Mouse (Mus musculus) monocyte, adult 2 months (primary cell): ENCODE measurements around the gene Cfap77.

Experiments used
- DNase-seq, 2 experiments: peaks; one replicate each; pipeline ENCODE4 v3.0.0; 2022; ENCODE audit warnings: low spot score in 2 of 2, low read depth in 1 of 2

The Cfap77 gene

GRCm38 (mm10) chr2:28945388-28945787 lies 109.5 kb downstream of the Cfap77 start:
- no peak for DNase-seq

- DNase-seq = no peak
Observed at GRCm38 (mm10) chr2:28943666-28944516, 111.0 kb downstream of the Cfap77 start.

- DNase-seq = no peak
Observed at GRCm38 (mm10) chr2:28938997-28939396, 115.9 kb downstream of the Cfap77 start.

GRCm38 (mm10) chr2:28930571-28930970 lies 124.3 kb downstream of the Cfap77 start:
- no peak for DNase-seq

- DNase-seq = no peak
Observed at GRCm38 (mm10) chr2:28923912-28924311, 131.0 kb downstream of the Cfap77 start.

GRCm38 (mm10) chr2:28919001-28919400 lies 135.9 kb downstream of the Cfap77 start:
- no peak for DNase-seq

- no peak for DNase-seq
Observed at GRCm38 (mm10) chr2:28917518-28918361, 137.1 kb downstream of the Cfap77 start.

GRCm38 (mm10) chr2:28917156-28917517 lies 137.7 kb downstream of the Cfap77 start:
- DNase-seq = no peak

- DNase-seq = no peak
Observed at GRCm38 (mm10) chr2:28916513-28916865, 138.4 kb downstream of the Cfap77 start, which contains the start of gene Barhl1. Gene Barhl1, minus strand, starts transcription at chr2:28916668.

GRCm38 (mm10) chr2:28915768-28916512 lies 138.9 kb downstream of the Cfap77 start:
- no peak for DNase-seq

GRCm38 (mm10) chr2:28915104-28915738 lies 139.6 kb downstream of the Cfap77 start:
- no peak for DNase-seq

GRCm38 (mm10) chr2:28914121-28914520 lies 140.7 kb downstream of the Cfap77 start:
- no peak for DNase-seq

GRCm38 (mm10) chr2:28912961-28913360 lies 141.9 kb downstream of the Cfap77 start:
- no peak for DNase-seq

GRCm38 (mm10) chr2:28912039-28912700 lies 142.7 kb downstream of the Cfap77 start:
- DNase-seq = no peak

GRCm38 (mm10) chr2:28911331-28912038 lies 143.4 kb downstream of the Cfap77 start:
- DNase-seq = no peak

- no peak for DNase-seq
Observed at GRCm38 (mm10) chr2:28910877-28911276, 144.0 kb downstream of the Cfap77 start.

GRCm38 (mm10) chr2:28909818-28910710 lies 144.8 kb downstream of the Cfap77 start:
- DNase-seq = no peak

GRCm38 (mm10) chr2:28909186-28909817 lies 145.6 kb downstream of the Cfap77 start:
- DNase-seq = no peak
